Comparison of ENCODE assay signal across 9 mouse cellular contexts in genomic region chr2:74711721-74712621, GRCm38 (mm10). TPM values are rescaled to one million over a fixed set of nuclear protein-coding genes. Genes with fewer than 3 reads are reported as not detected.
DNase-seq lines count a peak whose midpoint lies in the region; ATAC-seq lines count a peak whose summit lies in the region.
"Had no signal": no experiment of that assay in that cellular context is flagged by ENCODE, and none has a peak within 500 bp of the region (broad histone marks: within the 10 kb centered on the region; RNA-seq: fewer than 3 reads in every experiment).

TSS of gene Hoxd3 (plus strand) at chr2:74711927.
TSS of gene Hoxd4 (plus strand) at chr2:74711929.

- no peak within 1 kb of the TSS for H3K27ac ChIP-seq in heart, embryonic 12.5 days (ENCODE audit: poor library complexity, severe bottlenecking)
- H3K27ac ChIP-seq in neural tube, embryonic 13.5 days (replicated peaks) = peak within 1 kb of the TSS; percentile 100

- peaks cover 13% of the 10 kb centered on the region for H3K4me1 ChIP-seq in heart, embryonic 12.5 days (replicated peaks)
- H3K4me1 ChIP-seq in neural tube, embryonic 13.5 days (replicated peaks) = peaks cover 62% of the 10 kb centered on the region

- peak within 1 kb of the TSS; percentile 34; the same call in 1 of the 2 replicates for H3K9ac ChIP-seq in heart, embryonic 12.5 days
- H3K9ac ChIP-seq in neural tube, embryonic 13.5 days = peak within 1 kb of the TSS; percentile 100

- H3K9me3 ChIP-seq in heart, embryonic 12.5 days (replicated peaks) = no peaks in the 10 kb centered on the region
- no peaks in the 10 kb centered on the region for H3K9me3 ChIP-seq in neural tube, embryonic 13.5 days

- peak within 1 kb of the TSS; percentile 77 for H3K4me2 ChIP-seq in heart, embryonic 12.5 days
- peak within 1 kb of the TSS; percentile 69 for H3K4me2 ChIP-seq in neural tube, embryonic 13.5 days

- ATAC-seq in heart, embryonic 12.5 days (ENCODE audit: insufficient number of reproducible peaks, low FRiP score) = peak; percentile 18; the same call in 1 of the 2 replicates
- ATAC-seq in neural tube, embryonic 13.5 days (ENCODE audit: low read depth) = peak; percentile 71

- peaks cover 95% of the 10 kb centered on the region for H3K27me3 ChIP-seq in heart, embryonic 12.5 days (replicated peaks)
- no peaks in the 10 kb centered on the region for H3K27me3 ChIP-seq in neural tube, embryonic 13.5 days

- DNase-seq in ES-CJ7 (ENCODE audit: low read depth, low spot score) = peak; percentile 80
- DNase-seq in adrenal gland, postnatal 10 days = peak; percentile 70
- peak; percentile 84 for DNase-seq in kidney, postnatal 14 days
- DNase-seq in right cerebral cortex, postnatal 36 days (ENCODE audit: low spot score in 2 of 2) = no peak
- no peak for DNase-seq in retina, embryonic 14.5 days (ENCODE audit: low spot score)
- no peak for DNase-seq in thymus, postnatal 25 days

- under 1% methylated on average over 65 of the region's 65 CpGs for WGBS in heart, embryonic 12.5 days
- WGBS in neural tube, embryonic 13.5 days = under 1% methylated on average over 65 of the region's 65 CpGs

- H3K4me3 ChIP-seq in heart, embryonic 12.5 days = peak within 1 kb of the TSS; percentile 51
- peak within 1 kb of the TSS; percentile 99 for H3K4me3 ChIP-seq in neural tube, embryonic 13.5 days

- H3K36me3 ChIP-seq in heart, embryonic 12.5 days = no peaks in the 10 kb centered on the region
- no peaks in the 10 kb centered on the region for H3K36me3 ChIP-seq in neural tube, embryonic 13.5 days

RNA-seq across cellular contexts. Expression of gene Hoxd3, which starts in this region (rescaled TPM):
- total RNA-seq in adrenal gland, postnatal 10 days (2021) = under 1 TPM; 0.33 to 0.42 TPM
- 2.5 and 3.1 TPM in 2 replicates for polyA plus RNA-seq in heart, embryonic 12.5 days (2016; fragmentation: Nextera tagmentation; extraction: Ambion mirVana)
- 24.2 and 33.8 TPM in 2 replicates for polyA plus RNA-seq in neural tube, embryonic 13.5 days (2015; fragmentation: Nextera tagmentation; extraction: Ambion mirVana)
- total RNA-seq: neutrophil, adult 5-6 weeks had no signal

RNA-seq across cellular contexts. Expression of gene Hoxd4, which starts in this region (rescaled TPM):
- 10 to 100 TPM in 1 of 2 experiments, 1 to 10 TPM in 1; 7.0 to 18.8 TPM for total RNA-seq in adrenal gland, postnatal 10 days (2021)
- polyA plus RNA-seq in heart, embryonic 12.5 days (2016; fragmentation: Nextera tagmentation; extraction: Ambion mirVana) = 0.19 TPM in 1 of 2 replicates, not detected in the other
- polyA plus RNA-seq in neural tube, embryonic 13.5 days (2015; fragmentation: Nextera tagmentation; extraction: Ambion mirVana) = 6.9 and 7.2 TPM in 2 replicates
- total RNA-seq: neutrophil, adult 5-6 weeks had no signal

Comparison
In these comparisons a context has a peak if more than half of its experiments do, and no peak if none do; other contexts are left out.
1. DNase-seq: peak in ES-CJ7 (single experiment), adrenal gland, postnatal 10 days (single experiment) and kidney, postnatal 14 days (single experiment); none in right cerebral cortex, postnatal 36 days (0 of 2), retina, embryonic 14.5 days (single experiment) and thymus, postnatal 25 days (single experiment).